Mouse (Mus musculus): ENCODE measurements around the gene Mn1. TPM values are rescaled to one million over a fixed set of nuclear protein-coding genes. Genes with fewer than 3 reads are reported as not detected.

Mn1 gene
- polyA plus RNA-seq, 1 experiment from 2014 or later: 16.9 TPM

DNA sequence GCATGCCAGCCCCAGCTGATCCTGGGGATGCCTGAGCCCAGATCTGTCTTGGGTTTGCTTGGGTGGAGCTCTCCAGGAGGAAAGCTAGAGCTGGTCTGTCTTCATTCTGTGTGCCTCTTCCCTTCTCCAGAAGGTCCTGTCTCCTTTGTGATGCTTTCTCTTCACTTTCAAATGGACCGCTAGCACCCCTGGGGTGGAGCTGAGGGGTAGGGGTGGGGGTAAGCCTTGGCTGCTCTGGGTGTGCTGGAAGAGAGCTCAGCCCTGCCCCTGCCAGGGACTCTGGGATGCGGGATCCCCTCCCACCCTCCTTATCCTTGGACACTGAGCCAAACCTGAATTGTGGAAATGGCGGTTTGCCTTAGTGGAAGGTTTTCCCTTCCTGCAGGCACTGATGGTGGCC lies 21.2 kb downstream of the Mn1 start:
- Histone ChIP-seq H3K9ac (no peak overlapping the region), H3K36me3 (peaks cover 2% of the 10 kb centered on the region; the same call in 1 of the 2 replicates), H3K4me1 (peaks cover 43% of the 10 kb centered on the region), H3K4me3 (no peak overlapping the region), H3K9me3 (no peaks in the 10 kb centered on the region), H3K27me3 (no peaks in the 10 kb centered on the region), H3K4me2 (no peak overlapping the region), H3K27ac (no peak overlapping the region)
- 72% methylated on average over 3 of the region's 3 CpGs for WGBS
- no peak for ATAC-seq (ENCODE audit: insufficient number of reproducible peaks, low FRiP score, low TSS enrichment, low read depth)

DNA sequence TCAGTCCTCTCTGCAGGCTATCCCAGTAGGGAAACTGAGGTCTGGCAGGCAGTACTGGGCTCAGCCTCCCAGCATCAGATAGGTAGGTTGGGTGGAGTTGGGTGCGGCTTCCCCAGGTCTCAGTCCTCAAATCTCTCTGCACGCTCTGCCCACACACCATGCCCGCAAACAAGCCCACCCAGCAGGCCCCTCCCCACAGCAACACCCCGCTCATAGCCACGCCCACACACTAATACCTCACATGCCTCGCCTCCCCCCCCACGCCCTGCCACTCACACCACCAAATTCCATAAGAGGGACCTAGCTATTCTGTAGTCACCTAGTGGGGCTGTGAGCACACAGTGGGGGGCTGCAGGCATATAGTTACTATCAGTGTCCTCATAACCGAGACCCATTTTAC lies 21.7 kb downstream of the Mn1 start:
- H3K4me1 ChIP-seq: peaks cover 38% of the 10 kb centered on the region
- no peaks in the 10 kb centered on the region for H3K27me3 ChIP-seq
- H3K9ac ChIP-seq: no peak overlapping the region
- 0 out of 2 replicates have a peak, but pooled peaks have one; percentile 6 for ATAC-seq (ENCODE audit: insufficient number of reproducible peaks, low FRiP score, low TSS enrichment, low read depth)
- H3K9me3 ChIP-seq: no peaks in the 10 kb centered on the region
- H3K4me3 ChIP-seq: no peak overlapping the region
- 79% methylated on average over 8 of the region's 8 CpGs for WGBS
- no peak overlapping the region for H3K4me2 ChIP-seq
- H3K27ac ChIP-seq: no peak overlapping the region
- H3K36me3 ChIP-seq: peaks cover 2% of the 10 kb centered on the region; the same call in 1 of the 2 replicates

DNA sequence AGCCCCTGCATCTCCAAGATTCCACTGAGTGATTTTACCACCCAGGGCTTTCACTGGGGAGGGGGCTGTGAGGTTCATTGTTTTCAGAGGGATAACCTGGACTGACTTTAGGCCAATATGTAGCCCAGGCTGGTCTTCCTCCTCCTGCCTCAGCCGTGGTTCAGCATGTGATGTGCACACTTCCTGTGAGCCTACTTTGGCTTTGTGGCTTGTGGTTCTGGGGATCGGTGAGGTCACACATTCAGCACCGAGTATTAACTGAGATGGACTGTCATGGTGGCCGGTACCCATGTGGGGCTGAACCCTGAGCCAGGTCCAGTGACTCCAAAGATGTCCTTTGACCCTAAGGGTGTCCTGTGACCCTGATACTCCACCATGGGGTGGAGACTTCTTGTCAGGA lies 23.1 kb downstream of the Mn1 start:
- no peak for ATAC-seq (ENCODE audit: insufficient number of reproducible peaks, low FRiP score, low TSS enrichment, low read depth)
- Histone ChIP-seq H3K27me3 (no peaks in the 10 kb centered on the region), H3K36me3 (peaks cover 2% of the 10 kb centered on the region; the same call in 1 of the 2 replicates), H3K4me2 (no peak overlapping the region), H3K9me3 (no peaks in the 10 kb centered on the region), H3K4me1 (peaks cover 26% of the 10 kb centered on the region), H3K4me3 (no peak overlapping the region), H3K27ac (no peak overlapping the region), H3K9ac (no peak overlapping the region)
- 82% methylated on average over 4 of the region's 4 CpGs for WGBS

- H3K36me3 ChIP-seq: peaks cover 2% of the 10 kb centered on the region; the same call in 1 of the 2 replicates
Observed at GRCm38 (mm10) chr5:111442151-111442871, 25.1 kb downstream of the Mn1 start.

GRCm38 (mm10) chr5:111443636-111444035 lies 26.5 kb downstream of the Mn1 start:
- no peak for ATAC-seq (ENCODE audit: insufficient number of reproducible peaks, low FRiP score, low TSS enrichment, low read depth)
- Histone ChIP-seq H3K4me2 (no peak overlapping the region), H3K27me3 (no peaks in the 10 kb centered on the region), H3K9me3 (no peaks in the 10 kb centered on the region), H3K4me3 (no peak overlapping the region), H3K4me1 (0 out of 2 replicates have a peak, but pooled peaks cover 4% of the 10 kb centered on the region), H3K36me3 (peaks cover 2% of the 10 kb centered on the region; the same call in 1 of the 2 replicates), H3K27ac (no peak overlapping the region), H3K9ac (no peak overlapping the region)
- 75% methylated on average over 3 of the region's 3 CpGs for WGBS

More at GRCm38 (mm10) chr5:111442151-111442871, 25.1 kb downstream of the Mn1 start:
- H3K4me1 ChIP-seq: peaks cover 12% of the 10 kb centered on the region; the same call in 1 of the 2 replicates
- H3K27ac ChIP-seq: no peak overlapping the region
- H3K9me3 ChIP-seq: no peaks in the 10 kb centered on the region
- H3K4me3 ChIP-seq: no peak overlapping the region
- H3K4me2 ChIP-seq: no peak overlapping the region
- 73% methylated on average over 11 of the region's 11 CpGs for WGBS
- no peaks in the 10 kb centered on the region for H3K27me3 ChIP-seq
- ATAC-seq (ENCODE audit: insufficient number of reproducible peaks, low FRiP score, low TSS enrichment, low read depth): no peak
- H3K9ac ChIP-seq: no peak overlapping the region

DNA sequence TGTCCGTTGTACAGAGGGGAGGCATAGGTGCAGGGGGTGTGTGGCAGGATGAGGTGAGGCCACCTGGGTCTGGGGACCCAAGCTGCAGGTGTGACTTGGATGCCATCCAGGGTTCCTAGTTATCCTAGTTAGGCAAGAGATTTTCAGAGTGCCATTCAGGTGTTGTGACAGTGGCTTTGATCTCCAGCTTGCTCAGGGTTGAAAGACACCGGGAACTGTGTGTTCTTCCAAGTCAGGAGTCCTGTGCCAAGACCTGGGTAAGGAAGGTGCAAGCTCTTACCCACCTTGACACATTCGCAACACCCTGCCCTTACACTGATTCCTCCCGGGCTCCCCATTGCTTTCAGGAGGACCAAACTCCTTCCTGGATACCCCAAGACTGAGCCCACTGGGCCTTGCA lies 27.2 kb downstream of the Mn1 start:
- WGBS: 81% methylated on average over 4 of the region's 4 CpGs
- Histone ChIP-seq H3K36me3 (peaks cover 2% of the 10 kb centered on the region; the same call in 1 of the 2 replicates), H3K9me3 (no peaks in the 10 kb centered on the region), H3K27me3 (no peaks in the 10 kb centered on the region), H3K4me1 (0 out of 2 replicates have a peak, but pooled peaks cover 2% of the 10 kb centered on the region), H3K9ac (no peak overlapping the region), H3K4me3 (no peak overlapping the region), H3K27ac (no peak overlapping the region), H3K4me2 (no peak overlapping the region)
- ATAC-seq (ENCODE audit: insufficient number of reproducible peaks, low FRiP score, low TSS enrichment, low read depth): no peak

GRCm38 (mm10) chr5:111446652-111447051 lies 29.5 kb downstream of the Mn1 start:
- H3K27ac ChIP-seq: no peak overlapping the region
- no peak overlapping the region for H3K9ac ChIP-seq
- H3K9me3 ChIP-seq: no peaks in the 10 kb centered on the region
- no peak for ATAC-seq (ENCODE audit: insufficient number of reproducible peaks, low FRiP score, low TSS enrichment, low read depth)
- peaks cover 9% of the 10 kb centered on the region; the same call in 1 of the 2 replicates for H3K4me1 ChIP-seq
- H3K27me3 ChIP-seq: no peaks in the 10 kb centered on the region
- WGBS: 82% methylated on average over 7 of the region's 7 CpGs
- H3K4me2 ChIP-seq: no peak overlapping the region
- H3K36me3 ChIP-seq: no peaks in the 10 kb centered on the region
- no peak overlapping the region for H3K4me3 ChIP-seq

- H3K4me3 ChIP-seq: no peak overlapping the region
- no peaks in the 10 kb centered on the region for H3K9me3 ChIP-seq
- no peaks in the 10 kb centered on the region for H3K27me3 ChIP-seq
- peaks cover 9% of the 10 kb centered on the region; the same call in 1 of the 2 replicates for H3K4me1 ChIP-seq
- no peak overlapping the region for H3K27ac ChIP-seq
- 57% methylated on average over 8 of the region's 8 CpGs for WGBS
- no peak for ATAC-seq (ENCODE audit: insufficient number of reproducible peaks, low FRiP score, low TSS enrichment, low read depth)
- H3K36me3 ChIP-seq: no peaks in the 10 kb centered on the region
- H3K9ac ChIP-seq: no peak overlapping the region
- H3K4me2 ChIP-seq: no peak overlapping the region
Observed at GRCm38 (mm10) chr5:111449700-111450099, 32.5 kb downstream of the Mn1 start.

GRCm38 (mm10) chr5:111454240-111454639 lies 37.1 kb downstream of the Mn1 start:
- H3K27me3 ChIP-seq: no peaks in the 10 kb centered on the region
- no peak overlapping the region for H3K9ac ChIP-seq
- ATAC-seq (ENCODE audit: insufficient number of reproducible peaks, low FRiP score, low TSS enrichment, low read depth): no peak
- no peak overlapping the region for H3K27ac ChIP-seq
- 85% methylated on average over 5 of the region's 5 CpGs for WGBS
- H3K4me3 ChIP-seq: no peak overlapping the region
- H3K4me2 ChIP-seq: no peak overlapping the region
- H3K4me1 ChIP-seq: peaks cover 7% of the 10 kb centered on the region; the same call in 1 of the 2 replicates
- H3K36me3 ChIP-seq: peaks cover 29% of the 10 kb centered on the region
- H3K9me3 ChIP-seq: no peaks in the 10 kb centered on the region

DNA sequence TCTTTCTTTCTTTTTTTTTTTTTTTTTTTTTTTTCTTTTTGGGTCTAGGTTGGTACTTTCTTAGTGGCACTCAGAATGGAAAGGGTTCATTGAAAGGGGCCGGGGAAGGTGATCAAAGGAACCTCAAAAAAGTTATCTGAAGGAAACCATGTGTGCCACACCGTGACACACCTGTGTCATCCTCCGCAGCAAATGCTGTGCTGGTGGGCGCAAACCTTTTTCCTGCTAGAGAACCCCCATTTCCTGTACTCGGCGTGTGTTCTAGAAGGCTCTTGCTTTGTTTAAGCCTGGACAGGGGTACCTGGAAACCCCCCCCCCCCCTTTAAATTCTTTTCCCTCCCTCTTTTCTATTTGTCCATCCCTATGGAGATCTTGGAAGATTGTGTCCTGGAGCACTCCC lies 37.7 kb downstream of the Mn1 start:
- H3K36me3 ChIP-seq: peaks cover 29% of the 10 kb centered on the region
- no peaks in the 10 kb centered on the region for H3K9me3 ChIP-seq
- no peak overlapping the region for H3K4me3 ChIP-seq
- H3K27me3 ChIP-seq: no peaks in the 10 kb centered on the region
- peaks cover 2% of the 10 kb centered on the region; the same call in 1 of the 2 replicates for H3K4me1 ChIP-seq
- H3K9ac ChIP-seq: no peak overlapping the region
- ATAC-seq (ENCODE audit: insufficient number of reproducible peaks, low FRiP score, low TSS enrichment, low read depth): no peak
- H3K4me2 ChIP-seq: no peak overlapping the region
- 87% methylated on average over 6 of the region's 6 CpGs for WGBS
- no peak overlapping the region for H3K27ac ChIP-seq

DNA sequence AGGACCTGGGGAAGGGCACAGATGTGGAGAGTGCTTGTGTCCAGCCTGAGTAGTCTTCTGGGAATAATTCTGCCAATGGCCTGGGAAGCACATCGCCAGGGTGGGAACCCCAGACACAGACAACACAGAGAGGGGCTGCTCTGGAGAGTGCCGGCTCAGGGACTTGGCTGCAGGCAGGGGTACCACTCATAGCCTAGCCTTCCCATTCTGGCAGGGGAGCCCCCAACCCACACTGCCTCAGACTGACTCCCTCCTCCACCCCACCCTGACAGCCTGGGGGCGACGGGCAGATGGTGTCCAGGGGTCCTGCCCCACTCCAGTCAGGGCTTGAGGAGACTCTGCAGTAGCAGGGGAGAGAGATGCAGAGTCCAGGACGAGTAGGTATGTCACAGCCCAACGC lies 41.5 kb downstream of the Mn1 start:
- Histone ChIP-seq H3K27me3 (no peaks in the 10 kb centered on the region), H3K27ac (no peak overlapping the region), H3K4me2 (no peak overlapping the region), H3K36me3 (peaks cover 29% of the 10 kb centered on the region), H3K4me3 (no peak overlapping the region), H3K9me3 (no peaks in the 10 kb centered on the region), H3K4me1 (peaks cover 5% of the 10 kb centered on the region; the same call in 1 of the 2 replicates), H3K9ac (no peak overlapping the region)
- WGBS: 86% methylated on average over 6 of the region's 6 CpGs
- ATAC-seq (ENCODE audit: insufficient number of reproducible peaks, low FRiP score, low TSS enrichment, low read depth): no peak

DNA sequence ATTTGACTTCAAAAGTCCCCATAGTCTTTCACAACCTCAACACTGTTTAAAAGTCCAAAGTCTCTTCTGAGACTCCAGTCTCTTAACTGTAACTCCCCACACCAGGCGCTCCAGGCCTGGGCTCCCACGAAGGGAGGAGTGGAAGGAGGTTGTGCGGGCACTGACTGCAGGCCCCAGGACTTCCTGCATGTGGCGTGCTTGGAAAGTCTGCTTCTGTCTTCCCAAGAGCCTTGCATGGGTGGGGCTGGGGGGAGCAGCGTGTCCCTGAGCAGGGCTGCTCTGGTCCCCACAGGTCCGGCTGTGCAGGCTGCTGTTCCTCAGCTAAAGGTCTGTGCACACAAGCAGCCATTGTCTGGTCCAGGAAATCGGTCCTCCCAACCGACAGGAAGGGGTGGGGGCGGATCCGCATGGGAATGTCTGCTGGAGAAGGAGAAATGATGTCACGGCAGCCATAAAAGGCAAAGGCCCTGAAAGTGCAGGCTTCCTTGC lies 48.7 kb downstream of the Mn1 start:
- ATAC-seq (ENCODE audit: insufficient number of reproducible peaks, low FRiP score, low TSS enrichment, low read depth): peak; percentile 67; the same call in 1 of the 2 replicates
- peaks cover 15% of the 10 kb centered on the region; the same call in 1 of the 2 replicates for H3K4me1 ChIP-seq
- no peaks in the 10 kb centered on the region for H3K9me3 ChIP-seq
- no peak overlapping the region for H3K9ac ChIP-seq
- no peaks in the 10 kb centered on the region for H3K27me3 ChIP-seq
- no peak overlapping the region for H3K4me3 ChIP-seq
- WGBS: 53% methylated on average over 11 of the region's 11 CpGs
- H3K4me2 ChIP-seq: no peak overlapping the region
- peak overlapping the region; percentile 39 for H3K27ac ChIP-seq
- no peaks in the 10 kb centered on the region for H3K36me3 ChIP-seq

Data from limb, embryonic 15.5 days (tissue).